Mouse (Mus musculus) hindbrain, postnatal 0 days (tissue): ENCODE measurements around the gene Armc10. TPM values are rescaled to one million over a fixed set of nuclear protein-coding genes. Genes with fewer than 3 reads are reported as not detected.

ENCODE experiments used
- ATAC-seq: fragments of 200-750 bp; cut with Nextera tagmentation; 2 replicates; pipeline ENCODE4 v1.8.0; 2017; ENCODE audit warnings: mild to moderate bottlenecking, moderate TSS enrichment, moderate library complexity
- DNase-seq: peaks from one replicate; pipeline ENCODE4 v3.0.0-alpha.2; 2015; ENCODE audit warnings: low spot score
- H3K27ac ChIP-seq: fragments of 300-500 bp; sonication (generic); 2 replicates; pipeline ENCODE4 v1.5.1; 2014; ENCODE audit warnings: mild to moderate bottlenecking
- H3K27me3 ChIP-seq: fragments of 300-500 bp; sonication (generic); 2 replicates; pipeline ENCODE4 v1.6.1; 2014; ENCODE audit warnings: low read length, mixed read lengths; ENCODE audit not compliant: insufficient read depth
- H3K36me3 ChIP-seq: fragments of 300-500 bp; sonication (generic); 2 replicates; pipeline ENCODE4 v1.6.1; 2014; ENCODE audit warnings: low read length, mixed read lengths; ENCODE audit not compliant: insufficient read depth
- H3K4me1 ChIP-seq: fragments of 300-500 bp; sonication (generic); 2 replicates; pipeline ENCODE4 v1.6.1; 2014; ENCODE audit warnings: antibody characterized with exemption, low read length, mixed read lengths; ENCODE audit not compliant: insufficient read depth
- H3K4me2 ChIP-seq: fragments of 300-500 bp; sonication (generic); 2 replicates; pipeline ENCODE4 v1.6.1; 2014; ENCODE audit warnings: low read depth, mild to moderate bottlenecking, low read length, moderate library complexity, mixed read lengths
- H3K4me3 ChIP-seq: fragments of 300-500 bp; sonication (generic); 2 replicates; pipeline ENCODE4 v1.5.1; 2014; ENCODE audit warnings: low read length
- H3K9ac ChIP-seq: fragments of 300-500 bp; sonication (generic); replicated peaks from 2 replicates; pipeline ENCODE4 v1.6.1; 2014; ENCODE audit warnings: mild to moderate bottlenecking, low read length, moderate library complexity, mixed read lengths
- H3K9me3 ChIP-seq: fragments of 300-500 bp; sonication (generic); 2 replicates; pipeline ENCODE4 v1.6.1; 2016; ENCODE audit warnings: low read length, mixed read lengths
- CTCF ChIP-seq: IDR thresholded peaks from 2 replicates; pipeline ENCODE4 v1.5.1; 2016; ENCODE audit warnings: antibody characterized with exemption, control low read depth, low read depth
- WGBS: fragments of 180-500 bp; shearing (Covaris S2); extraction: QIAGEN DNeasy Blood & Tissue Kit; methylation state at CpG from one replicate; pipeline ENCODE4 v1.1.7; 2014; 5-methylcytosine and 5-hydroxymethylcytosine counted together
- polyA plus RNA-seq: library from polyadenylated mRNA; unstranded; fragments of >200 nt; fragmentation: Nextera tagmentation; extraction: Ambion mirVana; gene quantifications from 2 replicates; pipeline ENCODE4 v1.2.1, GENCODE M21; 2015
- total RNA-seq: library from RNA; depleted of rRNA; stranded (reverse); fragments of >200 nt; gene quantifications from 2 replicates; pipeline ENCODE4 v1.2.3, GENCODE M21; 2014

Gene Armc10
- total and polyA plus RNA-seq, 2 experiments from 2014 or later: 32.8 to 78.7 TPM

- H3K4me1 ChIP-seq: no peaks in the 10 kb centered on the region
- H3K27ac ChIP-seq: no peak overlapping the region
- ATAC-seq (no peak), DNase-seq (no peak)
- no peak overlapping the region for H3K9ac ChIP-seq
- no peak for TF ChIP-seq CTCF
- H3K36me3 ChIP-seq: no peaks in the 10 kb centered on the region
- no peaks in the 10 kb centered on the region for H3K27me3 ChIP-seq
- 81% methylated on average over 3 of the region's 3 CpGs for WGBS
- no peak overlapping the region for H3K4me3 ChIP-seq
- H3K4me2 ChIP-seq: no peak overlapping the region
- no peaks in the 10 kb centered on the region for H3K9me3 ChIP-seq
These were observed 29.1 kb upstream of the Armc10 start for GRCm38 (mm10) chr5:21616450-21617009.

- Histone ChIP-seq H3K4me2 (no peak overlapping the region), H3K36me3 (no peaks in the 10 kb centered on the region), H3K4me3 (no peak overlapping the region), H3K9me3 (no peaks in the 10 kb centered on the region), H3K9ac (no peak overlapping the region), H3K27me3 (no peaks in the 10 kb centered on the region), H3K27ac (no peak overlapping the region), H3K4me1 (no peaks in the 10 kb centered on the region)
- DNase-seq (no peak), ATAC-seq (no peak)
- TF ChIP-seq CTCF: no peak
These were observed 19.7 kb upstream of the Armc10 start for GRCm38 (mm10) chr5:21625916-21626315.

DNA sequence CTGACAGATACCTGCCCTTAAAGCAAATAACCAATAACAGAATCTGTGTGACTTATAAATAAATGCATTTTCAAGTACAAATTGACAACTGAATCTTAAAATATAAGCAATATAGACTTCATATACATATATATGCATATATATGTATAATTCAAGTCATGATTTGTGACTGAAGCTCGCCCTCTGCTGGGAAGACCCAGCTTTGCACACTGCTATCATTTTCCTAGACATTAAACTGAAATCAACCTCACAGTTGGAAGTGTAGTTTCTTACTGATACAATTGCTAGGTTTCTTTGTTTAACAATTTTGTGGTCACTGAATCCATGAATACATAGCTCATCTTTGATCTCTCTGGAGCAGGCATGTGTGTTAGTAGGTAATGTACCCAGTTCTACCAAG lies 4.7 kb upstream of the Armc10 start:
- 7% methylated on average over 1 of the region's 1 CpGs for WGBS
- peak; percentile 83 for TF ChIP-seq CTCF
- Histone ChIP-seq H3K36me3 (no peaks in the 10 kb centered on the region), H3K4me3 (no peak overlapping the region), H3K4me1 (no peaks in the 10 kb centered on the region), H3K4me2 (no peak overlapping the region), H3K9me3 (no peaks in the 10 kb centered on the region), H3K27ac (no peak overlapping the region), H3K9ac (no peak overlapping the region), H3K27me3 (no peaks in the 10 kb centered on the region)
- ATAC-seq (no peak), DNase-seq (peak; percentile 73)

GRCm38 (mm10) chr5:21643606-21644005 lies 2.0 kb upstream of the Armc10 start:
- TF ChIP-seq CTCF: no peak
- WGBS: 45% methylated on average over 1 of the region's 1 CpGs
- no peak for ATAC-seq

DNA sequence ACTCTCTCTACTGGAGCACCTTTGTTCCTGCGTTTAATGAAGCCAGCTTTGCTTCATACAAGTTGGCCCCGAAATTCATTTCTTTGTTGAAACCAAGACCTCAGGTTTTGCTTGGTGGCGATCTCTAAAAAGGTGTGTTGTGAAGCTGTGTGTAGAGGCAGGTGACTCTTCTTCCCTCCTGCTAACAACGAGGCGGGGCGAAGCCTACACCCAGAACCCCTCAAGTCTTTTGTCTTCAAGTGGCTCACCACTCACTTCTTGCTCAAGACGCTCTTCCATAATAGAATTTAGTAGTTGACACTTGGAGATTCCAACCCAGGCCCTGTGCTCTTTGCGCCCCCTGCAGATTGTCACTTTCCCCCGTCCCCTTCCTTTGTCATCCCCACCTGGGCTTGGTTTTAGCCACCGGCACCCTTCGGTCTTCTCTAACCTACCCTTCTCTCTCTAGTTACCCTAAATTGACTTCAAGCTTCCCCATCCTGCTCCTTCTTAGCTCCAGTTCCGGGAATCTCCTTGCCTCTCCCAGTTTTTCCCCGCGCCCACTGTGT lies 648 bp upstream of the Armc10 start:
- peaks cover 14% of the 10 kb centered on the region for H3K36me3 ChIP-seq
- peak overlapping the region; percentile 59 for H3K27ac ChIP-seq
- ATAC-seq (no peak), DNase-seq (no peak)
- peak overlapping the region; percentile 87 for H3K4me3 ChIP-seq
- no peaks in the 10 kb centered on the region for H3K9me3 ChIP-seq
- peak overlapping the region; percentile 88 for H3K4me2 ChIP-seq
- H3K9ac ChIP-seq: peak overlapping the region; percentile 18; the same call in 1 of the 2 replicates
- 19% methylated on average over 14 of the region's 14 CpGs for WGBS
- no peaks in the 10 kb centered on the region for H3K27me3 ChIP-seq
- no peaks in the 10 kb centered on the region for H3K4me1 ChIP-seq
- peak; percentile 44 for TF ChIP-seq CTCF

More at GRCm38 (mm10) chr5:21643606-21644005, 2.0 kb upstream of the Armc10 start:
- Histone ChIP-seq H3K27me3 (no peaks in the 10 kb centered on the region), H3K36me3 (peaks cover under 1% of the 10 kb centered on the region; the same call in 1 of the 2 replicates), H3K4me2 (no peak overlapping the region), H3K4me1 (no peaks in the 10 kb centered on the region), H3K9me3 (no peaks in the 10 kb centered on the region), H3K27ac (no peak overlapping the region), H3K9ac (no peak overlapping the region), H3K4me3 (no peak overlapping the region)
- no peak for DNase-seq

DNA sequence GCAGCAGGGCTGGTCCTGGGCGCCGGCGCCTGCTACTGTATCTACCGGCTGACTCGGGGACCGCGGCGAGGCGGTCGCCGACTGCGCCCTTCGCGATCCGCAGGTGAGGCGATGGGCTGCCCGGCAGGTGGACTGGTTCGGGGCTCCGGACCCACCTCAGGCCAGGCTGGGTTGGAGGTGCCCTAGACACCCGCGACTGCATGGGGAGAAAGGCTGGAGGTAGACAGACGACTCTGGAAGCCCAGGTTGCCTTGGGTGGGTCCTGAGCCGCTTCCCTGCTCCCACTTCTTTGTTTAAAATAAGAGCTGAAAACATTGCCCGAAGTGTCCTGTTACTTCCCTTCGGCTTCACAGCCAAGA lies 499 bp downstream of the Armc10 start:
- no peaks in the 10 kb centered on the region for H3K9me3 ChIP-seq
- TF ChIP-seq CTCF: no peak
- ATAC-seq (no peak; the same call in 1 of the 2 replicates), DNase-seq (no peak)
- H3K4me2 ChIP-seq: peak overlapping the region; percentile 88
- peak overlapping the region; percentile 86 for H3K9ac ChIP-seq
- H3K36me3 ChIP-seq: peaks cover 24% of the 10 kb centered on the region
- H3K27me3 ChIP-seq: no peaks in the 10 kb centered on the region
- under 1% methylated on average over 24 of the region's 25 CpGs for WGBS
- H3K4me1 ChIP-seq: no peaks in the 10 kb centered on the region
- peak overlapping the region; percentile 81 for H3K27ac ChIP-seq
- H3K4me3 ChIP-seq: peak overlapping the region; percentile 87

- ATAC-seq (no peak), DNase-seq (no peak)
- H3K27me3 ChIP-seq: no peaks in the 10 kb centered on the region
- TF ChIP-seq CTCF: no peak
- no peak overlapping the region for H3K4me2 ChIP-seq
- peaks cover 30% of the 10 kb centered on the region for H3K36me3 ChIP-seq
- H3K9ac ChIP-seq: no peak overlapping the region
- H3K27ac ChIP-seq: no peak overlapping the region
- H3K9me3 ChIP-seq: no peaks in the 10 kb centered on the region
- no peak overlapping the region for H3K4me3 ChIP-seq
- no peaks in the 10 kb centered on the region for H3K4me1 ChIP-seq
- WGBS: 84% methylated on average over 2 of the region's 2 CpGs
These were observed 5.1 kb downstream of the Armc10 start for GRCm38 (mm10) chr5:21650736-21651135.
